Mouse (Mus musculus): ENCODE results near the gene Dsp. TPM values are rescaled to one million over a fixed set of nuclear protein-coding genes. Genes with fewer than 3 reads are reported as not detected.

The Dsp gene
- polyA plus RNA-seq, 1 experiment from 2014 or later, result 0.25 TPM

DNA sequence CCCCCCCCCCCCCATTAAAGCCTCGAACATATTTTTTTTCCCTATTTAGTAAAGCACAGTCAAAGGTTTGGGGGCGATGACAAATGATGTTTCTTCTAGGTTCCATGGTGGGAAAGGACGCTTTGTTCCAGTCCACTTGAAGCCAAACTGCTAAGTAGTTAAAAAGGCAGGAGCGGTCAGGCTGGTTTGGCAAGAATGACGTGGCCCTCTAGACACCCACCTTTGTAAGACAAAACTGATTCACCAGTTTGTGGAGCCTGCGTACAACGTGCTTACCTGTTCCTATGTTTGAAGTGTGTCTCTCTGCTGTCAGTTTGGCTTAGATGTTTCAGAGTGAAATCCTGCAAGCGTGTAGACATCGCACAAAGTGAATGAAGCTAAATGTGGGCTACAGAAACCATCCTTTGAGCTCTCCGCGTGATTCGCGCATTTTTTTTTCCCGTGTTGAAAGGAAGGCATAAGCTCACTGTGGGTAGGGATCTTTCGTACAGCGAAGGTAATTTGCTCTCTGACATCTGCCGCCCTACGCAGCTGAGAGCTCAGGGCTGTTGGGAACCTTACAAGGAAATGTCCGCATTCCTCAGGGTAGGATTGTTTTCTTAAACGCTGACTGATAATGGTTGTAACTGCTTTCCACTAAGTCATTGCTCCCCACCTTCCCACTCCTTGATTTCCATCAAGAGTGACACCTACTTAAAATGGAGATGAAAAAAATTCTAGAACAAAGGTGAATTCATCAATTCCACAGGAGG, 6.0 kb upstream of the Dsp start:
- Histone ChIP-seq H3K4me2 (replicated peaks) (no peak overlapping the region; the same call in 1 of the 2 replicates), H3K9me3 (no peaks in the 10 kb centered on the region), H3K9ac (replicated peaks) (no peak overlapping the region), H3K27me3 (peaks cover 29% of the 10 kb centered on the region), H3K4me3 (no peak overlapping the region), H3K4me1 (no peaks in the 10 kb centered on the region), H3K27ac (replicated peaks) (no peak overlapping the region), H3K36me3 (no peaks in the 10 kb centered on the region)
- 10% methylated on average over 20 of the region's 20 CpGs for WGBS
- ATAC-seq (replicated peaks), result no peak

DNA sequence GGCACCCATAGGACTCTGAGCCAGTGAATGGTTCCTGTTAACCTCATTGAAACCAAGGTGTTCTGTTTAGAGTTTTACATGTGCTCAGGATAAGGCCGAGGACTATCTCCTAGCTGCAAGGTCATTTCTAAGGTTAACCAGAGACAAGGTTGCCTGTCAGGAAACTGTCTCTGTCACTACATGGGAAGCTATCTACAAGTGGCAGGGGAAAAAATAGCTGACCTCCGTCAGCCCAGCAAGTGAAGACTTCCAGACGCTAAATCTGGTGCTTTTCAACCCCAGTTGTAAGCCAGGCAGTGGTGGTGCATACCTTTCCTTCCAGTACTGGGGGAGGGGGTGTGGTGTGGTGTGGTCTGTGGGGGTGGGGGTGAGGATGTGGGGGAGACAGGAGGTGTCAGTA, 2.7 kb upstream of the Dsp start:
- no peak overlapping the region for H3K27ac ChIP-seq (replicated peaks)
- H3K4me1 ChIP-seq, result peaks cover 21% of the 10 kb centered on the region
- no peak overlapping the region for H3K4me2 ChIP-seq (replicated peaks)
- WGBS, result 56% methylated on average over 3 of the region's 3 CpGs
- H3K9ac ChIP-seq (replicated peaks), result no peak overlapping the region
- no peaks in the 10 kb centered on the region for H3K36me3 ChIP-seq
- H3K9me3 ChIP-seq, result no peaks in the 10 kb centered on the region
- no peak for ATAC-seq (replicated peaks)
- no peak overlapping the region for H3K4me3 ChIP-seq
- peaks cover 57% of the 10 kb centered on the region for H3K27me3 ChIP-seq

DNA sequence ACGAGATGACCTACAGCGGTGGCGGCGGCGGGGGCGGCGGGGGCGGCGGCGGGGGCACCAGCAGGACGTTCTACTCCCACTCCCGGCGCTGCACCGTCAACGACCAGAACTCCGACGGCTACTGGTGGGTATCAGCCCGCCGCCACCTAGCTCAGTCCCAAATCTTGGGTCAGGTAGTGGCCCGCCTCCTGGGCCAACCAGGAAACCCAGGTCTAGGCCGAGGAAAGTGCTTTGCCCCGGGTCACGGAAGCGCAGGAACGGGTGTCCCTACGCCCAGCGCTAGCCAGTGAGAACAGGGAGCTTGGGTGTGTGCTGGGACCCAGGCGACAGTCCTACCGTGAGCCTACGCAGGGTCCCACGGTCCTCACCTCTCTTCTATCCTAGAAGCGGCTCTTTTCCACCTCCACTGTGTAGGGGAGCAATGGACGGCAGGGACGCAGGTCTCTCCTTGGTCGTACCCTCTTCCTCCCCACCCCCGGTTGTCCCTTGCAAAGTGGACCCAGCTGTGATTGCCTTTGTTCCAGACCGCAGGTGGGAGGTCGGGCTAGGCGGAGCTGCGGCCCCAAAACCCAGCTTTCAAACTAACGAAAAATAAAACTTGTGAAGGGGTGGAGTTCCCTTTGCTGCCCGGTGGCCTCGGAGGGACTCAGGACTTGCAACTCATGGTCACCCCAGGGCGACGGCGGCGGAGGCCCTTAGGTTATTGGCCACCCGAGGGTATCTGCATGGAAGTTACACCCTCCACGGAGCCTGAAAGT, 756 bp downstream of the Dsp start:
- H3K4me2 ChIP-seq (replicated peaks), result peak overlapping the region; percentile 77
- peaks cover 65% of the 10 kb centered on the region for H3K27me3 ChIP-seq
- peak overlapping the region; percentile 39 for H3K4me3 ChIP-seq
- H3K4me1 ChIP-seq, result peaks cover 21% of the 10 kb centered on the region
- H3K27ac ChIP-seq (replicated peaks), result no peak overlapping the region
- ATAC-seq (replicated peaks), result peak; percentile 67; the same call in 1 of the 2 replicates
- no peaks in the 10 kb centered on the region for H3K36me3 ChIP-seq
- H3K9me3 ChIP-seq, result no peaks in the 10 kb centered on the region
- under 1% methylated on average over 48 of the region's 49 CpGs for WGBS
- H3K9ac ChIP-seq (replicated peaks), result peak overlapping the region; percentile 34; the same call in 1 of the 2 replicates

DNA sequence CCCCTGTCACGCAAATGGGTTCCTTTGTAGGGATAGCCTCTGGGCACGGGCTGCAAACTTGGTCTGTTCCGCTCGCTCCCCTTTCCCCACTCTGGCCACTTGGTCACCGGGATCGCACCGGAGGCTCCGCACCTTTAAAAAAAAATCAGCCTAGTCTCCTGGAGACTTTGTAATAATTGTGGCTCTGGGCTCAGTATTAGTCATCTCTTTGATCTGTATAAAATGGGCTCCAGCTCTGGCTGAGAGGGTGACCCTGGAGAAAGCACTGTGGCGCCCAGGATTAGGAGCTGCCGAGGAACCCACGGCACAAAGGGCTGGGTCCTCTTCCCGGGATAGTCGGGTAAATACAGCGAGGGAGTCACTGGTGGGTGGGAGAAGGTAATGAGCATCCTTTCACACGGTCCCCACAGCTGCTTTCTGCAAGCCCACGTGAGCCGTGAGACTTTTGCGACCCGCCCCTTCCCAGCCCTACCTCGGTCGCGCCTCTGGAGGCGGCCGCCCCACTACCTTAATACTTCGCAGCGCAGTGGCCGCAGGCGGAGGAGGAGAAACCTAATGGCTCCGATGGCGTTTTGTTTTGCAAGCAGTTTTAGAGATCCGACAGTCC, 1.4 kb downstream of the Dsp start:
- Histone ChIP-seq H3K4me2 (replicated peaks) (peak overlapping the region; percentile 77), H3K4me3 (peak overlapping the region; percentile 39), H3K4me1 (peaks cover 21% of the 10 kb centered on the region), H3K36me3 (no peaks in the 10 kb centered on the region), H3K27ac (replicated peaks) (no peak overlapping the region), H3K9me3 (no peaks in the 10 kb centered on the region), H3K27me3 (peaks cover 67% of the 10 kb centered on the region), H3K9ac (replicated peaks) (no peak overlapping the region)
- ATAC-seq (replicated peaks), result peak; percentile 67
- under 1% methylated on average over 31 of the region's 31 CpGs for WGBS

DNA sequence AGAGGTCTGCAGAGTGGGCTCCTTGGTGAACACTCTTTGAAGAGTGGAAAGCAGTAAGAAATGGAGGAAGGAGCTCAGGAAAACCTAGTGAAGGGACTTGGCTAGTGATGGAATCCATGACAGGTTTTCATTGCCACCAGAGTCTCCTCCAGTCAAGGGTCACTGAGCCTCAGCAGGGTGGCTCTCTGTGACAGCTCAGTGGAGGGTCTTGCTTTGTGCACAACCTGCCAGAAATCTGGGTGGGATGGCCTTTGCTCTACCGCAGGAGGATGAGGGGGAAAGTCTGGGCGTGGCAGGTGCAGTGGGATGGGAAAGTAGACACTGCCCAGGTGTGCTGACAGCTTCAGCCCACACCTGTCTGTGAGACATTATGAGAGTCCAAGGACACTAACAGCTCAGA, 4.4 kb downstream of the Dsp start:
- Histone ChIP-seq H3K4me3 (no peak overlapping the region), H3K4me1 (peaks cover 21% of the 10 kb centered on the region), H3K27ac (replicated peaks) (no peak overlapping the region), H3K4me2 (replicated peaks) (no peak overlapping the region), H3K36me3 (no peaks in the 10 kb centered on the region), H3K9ac (replicated peaks) (no peak overlapping the region), H3K27me3 (peaks cover 51% of the 10 kb centered on the region), H3K9me3 (no peaks in the 10 kb centered on the region)
- no peak for ATAC-seq (replicated peaks)
- 6% methylated on average over 2 of the region's 2 CpGs for WGBS

DNA sequence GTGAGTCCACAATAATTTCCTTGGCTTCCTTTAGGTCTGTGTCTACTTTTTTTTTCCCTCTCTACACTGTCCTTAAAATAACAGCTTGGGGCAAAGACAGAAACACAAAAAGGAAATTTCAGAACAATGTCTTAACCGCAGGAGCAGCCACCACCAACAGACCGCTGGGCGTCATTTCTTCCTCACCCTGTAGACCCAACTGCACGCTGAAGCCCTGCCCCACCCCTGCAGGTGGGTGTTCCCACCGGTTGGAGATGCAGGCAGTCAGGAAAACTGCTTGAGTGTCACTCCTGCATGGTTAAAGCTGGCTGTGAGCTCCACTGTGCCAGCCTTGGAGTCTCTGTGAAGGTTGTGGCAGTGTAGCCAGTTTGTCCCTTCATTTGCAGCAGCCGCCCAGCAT, 6.5 kb downstream of the Dsp start:
- H3K27me3 ChIP-seq, result peaks cover 33% of the 10 kb centered on the region

GRCm38 (mm10) chr13:38162002-38162401, 10.9 kb downstream of the Dsp start:
- Histone ChIP-seq H3K4me3 (no peak overlapping the region), H3K36me3 (no peaks in the 10 kb centered on the region), H3K4me2 (replicated peaks) (no peak overlapping the region), H3K27me3 (0 out of 2 replicates have a peak, but pooled peaks cover 9% of the 10 kb centered on the region), H3K9me3 (no peaks in the 10 kb centered on the region), H3K4me1 (no peaks in the 10 kb centered on the region), H3K9ac (replicated peaks) (no peak overlapping the region), H3K27ac (replicated peaks) (no peak overlapping the region)
- 76% methylated on average over 2 of the region's 2 CpGs for WGBS
- no peak for ATAC-seq (replicated peaks)

More for the DNA sequence above, 6.5 kb downstream of the Dsp start:
- Histone ChIP-seq H3K4me2 (replicated peaks) (no peak overlapping the region), H3K27ac (replicated peaks) (no peak overlapping the region), H3K9me3 (no peaks in the 10 kb centered on the region), H3K4me3 (no peak overlapping the region), H3K9ac (replicated peaks) (no peak overlapping the region), H3K4me1 (peaks cover 3% of the 10 kb centered on the region), H3K36me3 (no peaks in the 10 kb centered on the region)
- no peak for ATAC-seq (replicated peaks)
- WGBS, result 26% methylated on average over 6 of the region's 6 CpGs

- no peaks in the 10 kb centered on the region for H3K4me1 ChIP-seq
- no peak overlapping the region for H3K4me3 ChIP-seq
- no peaks in the 10 kb centered on the region for H3K9me3 ChIP-seq
- no peaks in the 10 kb centered on the region for H3K36me3 ChIP-seq
- no peak overlapping the region for H3K4me2 ChIP-seq (replicated peaks)
- WGBS, result 41% methylated on average over 11 of the region's 11 CpGs
- no peak overlapping the region for H3K9ac ChIP-seq (replicated peaks)
- no peak overlapping the region for H3K27ac ChIP-seq (replicated peaks)
- 0 out of 2 replicates have a peak, but pooled peaks cover 7% of the 10 kb centered on the region for H3K27me3 ChIP-seq
- no peak for ATAC-seq (replicated peaks)
These were observed 11.6 kb downstream of the Dsp start for GRCm38 (mm10) chr13:38162668-38163067.

GRCm38 (mm10) chr13:38164932-38165331, 13.8 kb downstream of the Dsp start:
- no peak overlapping the region for H3K4me2 ChIP-seq (replicated peaks)
- 91% methylated on average over 11 of the region's 11 CpGs for WGBS
- H3K9me3 ChIP-seq, result no peaks in the 10 kb centered on the region
- ATAC-seq (replicated peaks), result no peak
- no peaks in the 10 kb centered on the region for H3K4me1 ChIP-seq
- H3K4me3 ChIP-seq, result no peak overlapping the region
- no peaks in the 10 kb centered on the region for H3K27me3 ChIP-seq
- no peaks in the 10 kb centered on the region for H3K36me3 ChIP-seq
- H3K9ac ChIP-seq (replicated peaks), result no peak overlapping the region
- H3K27ac ChIP-seq (replicated peaks), result no peak overlapping the region

- Histone ChIP-seq H3K4me3 (no peak overlapping the region), H3K4me1 (no peaks in the 10 kb centered on the region), H3K9ac (replicated peaks) (no peak overlapping the region), H3K9me3 (no peaks in the 10 kb centered on the region), H3K27me3 (no peaks in the 10 kb centered on the region), H3K27ac (replicated peaks) (no peak overlapping the region), H3K36me3 (no peaks in the 10 kb centered on the region), H3K4me2 (replicated peaks) (no peak overlapping the region)
- ATAC-seq (replicated peaks), result no peak
- 89% methylated on average over 3 of the region's 3 CpGs for WGBS
These were observed 16.0 kb downstream of the Dsp start for GRCm38 (mm10) chr13:38167056-38167455.

GRCm38 (mm10) chr13:38170707-38171144, 19.6 kb downstream of the Dsp start:
- Histone ChIP-seq H3K9me3 (no peaks in the 10 kb centered on the region), H3K4me2 (replicated peaks) (no peak overlapping the region), H3K27ac (replicated peaks) (no peak overlapping the region), H3K36me3 (no peaks in the 10 kb centered on the region), H3K27me3 (no peaks in the 10 kb centered on the region), H3K4me1 (no peaks in the 10 kb centered on the region), H3K4me3 (no peak overlapping the region), H3K9ac (replicated peaks) (no peak overlapping the region)
- ATAC-seq (replicated peaks), result no peak
- 70% methylated on average over 4 of the region's 4 CpGs for WGBS

DNA sequence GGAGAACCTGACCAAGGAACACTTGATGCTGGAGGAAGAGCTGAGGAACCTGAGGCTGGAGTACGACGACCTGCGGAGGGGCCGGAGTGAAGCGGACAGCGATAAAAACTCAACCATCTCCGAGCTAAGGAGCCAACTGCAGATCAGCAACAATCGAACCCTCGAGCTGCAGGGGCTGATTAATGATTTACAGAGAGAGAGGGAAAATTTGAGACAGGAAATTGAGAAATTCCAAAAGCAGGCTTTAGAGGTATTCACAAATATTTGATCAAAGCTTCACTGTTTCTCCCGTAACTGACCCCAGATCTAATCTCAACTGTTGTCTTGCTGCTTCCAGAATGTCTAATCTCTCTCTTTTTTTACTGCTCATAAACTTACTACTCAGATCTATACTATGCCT, 42.3 kb downstream of the Dsp start:
- 89% methylated on average over 10 of the region's 10 CpGs for WGBS

More for the DNA sequence above, 42.3 kb downstream of the Dsp start:
- H3K4me1 ChIP-seq, result no peaks in the 10 kb centered on the region
- H3K27ac ChIP-seq (replicated peaks), result no peak overlapping the region
- ATAC-seq (replicated peaks), result no peak
- no peak overlapping the region for H3K4me2 ChIP-seq (replicated peaks)
- H3K4me3 ChIP-seq, result no peak overlapping the region
- no peaks in the 10 kb centered on the region for H3K27me3 ChIP-seq
- H3K36me3 ChIP-seq, result no peaks in the 10 kb centered on the region
- H3K9ac ChIP-seq (replicated peaks), result no peak overlapping the region
- no peaks in the 10 kb centered on the region for H3K9me3 ChIP-seq

All from forebrain, embryonic 15.5 days (tissue).